Mouse (Mus musculus): ENCODE data around the gene Cdh16. TPM values are rescaled to one million over a fixed set of nuclear protein-coding genes. Genes with fewer than 3 reads are reported as not detected.
"Not testable (repeated sequence)": the region's sequence is repeated elsewhere in the genome, so short reads cannot be mapped to it uniquely, and the experiment has no call there.

Gene Cdh16
- polyA plus RNA-seq, 1 experiment from 2014 or later = not detected

DNA sequence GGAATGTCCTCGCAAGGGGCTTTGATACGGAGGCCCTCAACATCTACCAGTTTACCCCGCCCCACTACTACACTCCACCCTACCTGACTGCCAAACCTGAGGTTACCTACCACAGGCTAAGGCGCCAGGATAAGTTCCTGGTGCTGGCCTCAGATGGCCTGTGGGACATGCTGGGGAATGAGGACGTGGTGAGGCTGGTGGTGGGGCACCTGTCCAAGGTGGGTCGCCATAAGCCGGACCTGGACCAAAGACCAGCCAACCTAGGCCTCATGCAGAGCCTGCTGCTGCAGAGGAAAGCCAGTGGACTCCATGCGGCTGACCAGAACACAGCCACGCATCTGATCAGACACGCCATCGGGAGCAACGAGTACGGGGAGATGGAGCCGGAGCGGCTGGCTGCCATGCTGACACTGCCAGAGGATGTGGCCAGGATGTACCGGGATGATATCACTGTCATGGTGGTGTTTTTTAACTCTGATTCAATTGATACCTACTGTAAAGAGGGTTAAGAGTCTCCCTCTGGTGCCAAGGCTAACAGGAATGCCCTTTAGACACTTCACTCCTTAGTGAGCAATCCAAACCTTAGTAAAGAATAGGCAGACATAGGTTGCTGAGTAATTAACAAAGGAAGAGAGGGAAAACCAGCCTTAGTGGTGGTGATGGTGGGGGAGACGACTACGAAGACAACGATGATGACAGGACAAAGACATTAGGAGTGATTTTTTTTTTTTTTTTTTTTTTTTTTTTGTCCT lies 29.4 kb downstream of the Cdh16 start:
- WGBS = 94% methylated on average over 19 of the region's 19 CpGs
- H3K36me3 ChIP-seq = peaks cover 23% of the 10 kb centered on the region
- no peak overlapping the region for H3K4me3 ChIP-seq
- no peak overlapping the region for H3K9ac ChIP-seq
- H3K27me3 ChIP-seq = no peaks in the 10 kb centered on the region
- no peaks in the 10 kb centered on the region for H3K9me3 ChIP-seq
- no peak for ATAC-seq (ENCODE audit: insufficient number of reproducible peaks, insufficient read depth, low FRiP score, low TSS enrichment)
- no peak overlapping the region for H3K4me2 ChIP-seq (replicated peaks)
- H3K27ac ChIP-seq = no peak overlapping the region
- 0 out of 2 replicates have a peak, but pooled peaks cover 3% of the 10 kb centered on the region for H3K4me1 ChIP-seq

DNA sequence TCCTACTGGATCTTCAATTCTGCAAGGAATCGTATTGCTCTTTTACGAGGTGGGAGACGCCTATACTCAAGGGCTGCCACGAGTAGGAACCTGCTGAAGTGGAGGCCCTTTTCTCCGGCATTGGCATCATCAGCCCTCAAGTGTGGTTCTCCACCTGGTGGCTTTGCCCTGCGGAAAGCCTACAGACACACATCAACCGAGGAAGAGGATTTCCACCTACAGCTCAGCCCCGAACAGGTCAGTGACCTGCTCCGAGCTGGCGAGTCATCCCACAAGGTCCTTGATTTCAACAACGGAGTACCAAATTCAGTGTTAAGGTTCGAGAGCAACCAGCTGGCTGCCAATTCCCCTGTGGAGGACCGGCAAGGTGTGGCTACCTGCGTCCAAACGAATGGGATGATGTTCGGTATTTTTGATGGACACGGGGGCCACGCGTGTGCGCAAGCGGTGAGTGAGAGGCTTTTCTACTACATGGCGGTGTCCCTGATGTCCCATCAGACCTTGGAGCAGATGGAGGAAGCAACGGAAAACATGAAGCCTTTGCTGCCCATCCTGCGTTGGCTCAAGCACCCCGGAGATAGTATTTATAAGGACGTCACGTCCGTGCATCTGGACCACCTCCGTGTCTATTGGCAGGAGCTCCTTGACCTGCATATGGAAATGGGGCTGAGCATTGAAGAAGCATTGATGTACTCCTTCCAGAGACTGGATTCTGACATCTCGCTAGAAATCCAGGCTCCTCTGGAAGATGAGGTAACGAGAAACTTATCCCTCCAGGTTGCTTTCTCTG lies 30.5 kb downstream of the Cdh16 start:
- no peak overlapping the region for H3K4me2 ChIP-seq (replicated peaks)
- H3K4me3 ChIP-seq = no peak overlapping the region
- WGBS = 93% methylated on average over 31 of the region's 31 CpGs

GRCm38 (mm10) chr8:104592566-104592965 lies 31.6 kb downstream of the Cdh16 start:
- H3K4me1 ChIP-seq = 0 out of 2 replicates have a peak, but pooled peaks cover 3% of the 10 kb centered on the region
- WGBS = 70% methylated on average over 6 of the region's 6 CpGs
- ATAC-seq (ENCODE audit: insufficient number of reproducible peaks, insufficient read depth, low FRiP score, low TSS enrichment) = no peak
- H3K9me3 ChIP-seq = no peaks in the 10 kb centered on the region
- no peak overlapping the region for H3K9ac ChIP-seq
- H3K27ac ChIP-seq = no peak overlapping the region
- no peaks in the 10 kb centered on the region for H3K27me3 ChIP-seq
- H3K36me3 ChIP-seq = peaks cover 23% of the 10 kb centered on the region
- H3K4me2 ChIP-seq (replicated peaks) = peak overlapping the region; percentile 67
- 0 out of 2 replicates have a peak overlapping the region, but pooled peaks have one; percentile 53 for H3K4me3 ChIP-seq

More for the DNA sequence above, 30.5 kb downstream of the Cdh16 start:
- ATAC-seq (ENCODE audit: insufficient number of reproducible peaks, insufficient read depth, low FRiP score, low TSS enrichment) = no peak
- no peaks in the 10 kb centered on the region for H3K9me3 ChIP-seq
- 0 out of 2 replicates have a peak, but pooled peaks cover 3% of the 10 kb centered on the region for H3K4me1 ChIP-seq
- H3K36me3 ChIP-seq = peaks cover 23% of the 10 kb centered on the region
- no peak overlapping the region for H3K9ac ChIP-seq
- H3K27ac ChIP-seq = no peak overlapping the region
- H3K27me3 ChIP-seq = no peaks in the 10 kb centered on the region

GRCm38 (mm10) chr8:104591856-104592255 lies 32.3 kb downstream of the Cdh16 start:
- 2% methylated on average over 9 of the region's 9 CpGs for WGBS
- Histone ChIP-seq H3K4me3 (peak overlapping the region; percentile 53), H3K9ac (peak overlapping the region; percentile 50), H3K27me3 (no peaks in the 10 kb centered on the region), H3K36me3 (peaks cover 23% of the 10 kb centered on the region), H3K4me1 (0 out of 2 replicates have a peak, but pooled peaks cover 3% of the 10 kb centered on the region), H3K27ac (peak overlapping the region; percentile 82), H3K9me3 (no peaks in the 10 kb centered on the region), H3K4me2 (replicated peaks) (peak overlapping the region; percentile 67)
- ATAC-seq (ENCODE audit: insufficient number of reproducible peaks, insufficient read depth, low FRiP score, low TSS enrichment) = no peak

GRCm38 (mm10) chr8:104591133-104591834 lies 32.9 kb downstream of the Cdh16 start, which contains the start of gene Pdp2:
TSS of gene Pdp2 (plus strand) at chr8:104591451.
- peak within 1 kb of the TSS; percentile 82 for H3K27ac ChIP-seq
- ATAC-seq (ENCODE audit: insufficient number of reproducible peaks, insufficient read depth, low FRiP score, low TSS enrichment) = peak; percentile 94
- peak within 1 kb of the TSS; percentile 67 for H3K4me2 ChIP-seq (replicated peaks)
- H3K4me3 ChIP-seq = peak within 1 kb of the TSS; percentile 53
- peaks cover 23% of the 10 kb centered on the region for H3K36me3 ChIP-seq
- H3K4me1 ChIP-seq = 0 out of 2 replicates have a peak, but pooled peaks cover 3% of the 10 kb centered on the region
- under 1% methylated on average over 44 of the region's 44 CpGs for WGBS
- H3K27me3 ChIP-seq = no peaks in the 10 kb centered on the region
- peak within 1 kb of the TSS; percentile 50 for H3K9ac ChIP-seq
- H3K9me3 ChIP-seq = no peaks in the 10 kb centered on the region

GRCm38 (mm10) chr8:104590284-104590683 lies 33.9 kb downstream of the Cdh16 start:
- Histone ChIP-seq H3K36me3 (peaks cover 18% of the 10 kb centered on the region), H3K9ac (no peak overlapping the region), H3K9me3 (no peaks in the 10 kb centered on the region), H3K4me1 (0 out of 2 replicates have a peak, but pooled peaks cover 3% of the 10 kb centered on the region), H3K27me3 (no peaks in the 10 kb centered on the region), H3K4me2 (replicated peaks) (no peak overlapping the region), H3K4me3 (no peak overlapping the region), H3K27ac (no peak overlapping the region)
- 93% methylated on average over 3 of the region's 3 CpGs for WGBS
- ATAC-seq (ENCODE audit: insufficient number of reproducible peaks, insufficient read depth, low FRiP score, low TSS enrichment) = no peak

DNA sequence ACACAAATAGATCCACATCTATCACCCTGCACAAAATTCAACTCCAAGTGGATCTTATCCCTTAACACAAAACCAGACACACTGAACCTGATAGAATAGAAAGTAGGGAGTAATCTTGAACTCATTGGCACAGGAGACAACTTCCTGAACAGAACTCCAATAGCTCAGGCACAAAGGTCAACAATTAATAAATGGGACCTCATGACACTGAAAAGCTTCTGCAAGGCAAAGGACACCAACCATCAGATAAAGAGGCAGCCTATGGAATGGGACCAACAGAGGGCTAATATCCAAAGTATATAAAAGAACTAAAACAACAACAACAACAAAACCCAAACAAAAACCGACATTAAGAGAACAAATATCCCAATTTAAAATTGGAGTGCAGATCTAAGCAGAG lies 39.7 kb downstream of the Cdh16 start:
- Histone ChIP-seq H3K4me2 (replicated peaks) (no peak overlapping the region), H3K36me3 (no peaks in the 10 kb centered on the region), H3K27me3 (no peaks in the 10 kb centered on the region), H3K4me1 (no peaks in the 10 kb centered on the region), H3K27ac (no peak overlapping the region), H3K9ac (no peak overlapping the region), H3K4me3 (no peak overlapping the region), H3K9me3 (no peaks in the 10 kb centered on the region)
- no peak for ATAC-seq (ENCODE audit: insufficient number of reproducible peaks, insufficient read depth, low FRiP score, low TSS enrichment)
- WGBS = 60% methylated on average over 1 of the region's 1 CpGs

DNA sequence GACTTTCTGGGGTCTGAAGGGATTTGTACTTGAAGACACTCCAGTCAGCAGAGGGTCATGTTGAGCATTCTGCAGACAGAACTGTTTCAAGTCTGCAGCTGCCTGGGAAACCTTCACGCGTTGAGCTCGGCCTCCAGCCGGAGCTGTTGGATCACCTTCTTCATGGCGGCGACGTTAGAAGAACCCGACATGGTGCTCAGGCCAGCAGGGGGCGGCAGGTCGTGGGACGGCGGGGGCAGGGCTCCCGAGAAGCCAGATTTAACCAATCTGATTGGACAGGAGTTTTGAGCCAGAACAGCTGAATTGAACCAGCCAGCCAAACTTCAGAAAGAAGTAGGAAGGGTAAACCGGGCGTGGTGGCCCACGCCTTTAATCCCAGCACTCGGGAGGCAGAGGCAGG lies 46.6 kb downstream of the Cdh16 start:
- H3K4me3 ChIP-seq; H3K9ac ChIP-seq; ATAC-seq (ENCODE audit: insufficient number of reproducible peaks, insufficient read depth, low FRiP score, low TSS enrichment); H3K4me2 ChIP-seq (replicated peaks); H3K27ac ChIP-seq; H3K9me3 ChIP-seq; H3K4me1 ChIP-seq; H3K36me3 ChIP-seq; H3K27me3 ChIP-seq: not testable (repeated sequence)
- 79% methylated on average over 17 of the region's 17 CpGs for WGBS

DNA sequence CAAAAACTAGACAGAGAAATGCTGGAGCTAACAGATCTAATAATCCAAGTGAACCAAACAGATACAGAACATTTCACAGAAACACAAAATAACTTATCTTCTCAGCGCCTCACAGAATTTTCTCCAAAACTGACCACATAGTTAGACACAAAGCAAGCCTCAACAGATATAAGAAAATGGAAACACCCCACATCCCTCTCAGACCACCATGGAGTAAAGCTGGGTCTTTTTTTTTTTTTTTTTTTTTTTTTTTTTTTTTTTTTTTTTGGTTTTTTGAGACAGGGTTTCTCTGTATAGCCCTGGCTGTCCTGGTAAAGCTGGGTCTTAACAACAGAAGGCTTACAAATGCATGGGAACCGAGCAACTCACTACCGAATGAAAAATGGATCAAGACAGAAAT lies 47.4 kb downstream of the Cdh16 start:
- Histone ChIP-seq H3K4me2 (replicated peaks) (no peak overlapping the region), H3K27ac (no peak overlapping the region), H3K4me1 (no peaks in the 10 kb centered on the region), H3K9me3 (no peaks in the 10 kb centered on the region), H3K4me3 (no peak overlapping the region), H3K9ac (no peak overlapping the region), H3K27me3 (no peaks in the 10 kb centered on the region), H3K36me3 (no peaks in the 10 kb centered on the region)
- WGBS = 91% methylated on average over 3 of the region's 3 CpGs
- no peak for ATAC-seq (ENCODE audit: insufficient number of reproducible peaks, insufficient read depth, low FRiP score, low TSS enrichment)

- Histone ChIP-seq H3K9ac (no peak overlapping the region), H3K4me3 (peak overlapping the region; percentile 33), H3K36me3 (no peaks in the 10 kb centered on the region), H3K4me2 (replicated peaks) (peak overlapping the region; percentile 65), H3K27me3 (no peaks in the 10 kb centered on the region), H3K27ac (no peak overlapping the region), H3K4me1 (no peaks in the 10 kb centered on the region), H3K9me3 (no peaks in the 10 kb centered on the region)
- ATAC-seq (ENCODE audit: insufficient number of reproducible peaks, insufficient read depth, low FRiP score, low TSS enrichment) = peak; percentile 50; the same call in 1 of the 2 replicates
- 6% methylated on average over 26 of the region's 26 CpGs for WGBS
Observed at GRCm38 (mm10) chr8:104570436-104571343, 53.5 kb downstream of the Cdh16 start.

Data from embryonic facial prominence, embryonic 12.5 days (tissue).